Mouse (Mus musculus) kidney, adult 2 months (tissue): ENCODE data around the gene Calcr. TPM values are rescaled to one million over a fixed set of nuclear protein-coding genes. Genes with fewer than 3 reads are reported as not detected.
A peak's percentile ranks its signal among the peaks of the same experiment; 100 is the strongest.

ENCODE experiments used
- DNase-seq: peaks from one replicate; pipeline ENCODE4 v3.0.0; 2021
- H3K27ac ChIP-seq: fragments of 200-500 bp; 2 replicates; pipeline ENCODE4 v1.5.1; 2012; ENCODE audit warnings: low read depth, low read length, control low read depth, inconsistent platforms; ENCODE audit not compliant: insufficient read depth
- H3K27me3 ChIP-seq: fragments of 200-500 bp; replicated peaks from 2 replicates; pipeline ENCODE4 v1.6.1; 2012; ENCODE audit warnings: mild to moderate bottlenecking, moderate library complexity, low read length, inconsistent platforms; ENCODE audit not compliant: control insufficient read depth, insufficient read depth
- H3K36me3 ChIP-seq: fragments of 200-500 bp; 2 replicates; pipeline ENCODE4 v1.6.1; 2012; ENCODE audit warnings: mild to moderate bottlenecking, moderate library complexity, low read length, inconsistent platforms; ENCODE audit not compliant: control insufficient read depth, insufficient read depth
- H3K4me1 ChIP-seq: fragments of 200-500 bp; 2 replicates; pipeline ENCODE4 v1.6.1; 2011; ENCODE audit warnings: low read length; ENCODE audit not compliant: control insufficient read depth, insufficient read depth
- H3K4me3 ChIP-seq: fragments of 200-500 bp; 2 replicates; pipeline ENCODE4 v1.5.1; 2011; ENCODE audit warnings: mild to moderate bottlenecking, low read depth, low read length, control low read depth; ENCODE audit not compliant: insufficient read depth
- CTCF ChIP-seq: fragments of 200-500 bp; conservative IDR thresholded peaks from 2 replicates; pipeline ENCODE4 v1.5.1; 2011; ENCODE audit warnings: low read depth, mild to moderate bottlenecking, control low read depth, low read length, moderate library complexity, mixed read lengths; ENCODE audit not compliant: insufficient read depth, insufficient read length
- POLR2A ChIP-seq: fragments of 200-500 bp; IDR thresholded peaks from one replicate; pipeline ENCODE4 v1.6.1; 2011; ENCODE audit warnings: low read depth, low read length, control low read depth
- WGBS: fragments of 180-500 bp; shearing (Covaris S2); methylation state at CpG from one replicate; pipeline ENCODE4 v1.1.7; 2018; 5-methylcytosine and 5-hydroxymethylcytosine counted together
- polyA plus RNA-seq: library from polyadenylated mRNA; depleted of rRNA; stranded (reverse); fragments of >200 nt; gene quantifications from 2 replicates; pipeline ENCODE4 v1.2.3, GENCODE M21; 2012; rRNA removed

The Calcr gene
- 0.46 and 0.52 TPM in 2 replicates for polyA plus RNA-seq

DNA sequence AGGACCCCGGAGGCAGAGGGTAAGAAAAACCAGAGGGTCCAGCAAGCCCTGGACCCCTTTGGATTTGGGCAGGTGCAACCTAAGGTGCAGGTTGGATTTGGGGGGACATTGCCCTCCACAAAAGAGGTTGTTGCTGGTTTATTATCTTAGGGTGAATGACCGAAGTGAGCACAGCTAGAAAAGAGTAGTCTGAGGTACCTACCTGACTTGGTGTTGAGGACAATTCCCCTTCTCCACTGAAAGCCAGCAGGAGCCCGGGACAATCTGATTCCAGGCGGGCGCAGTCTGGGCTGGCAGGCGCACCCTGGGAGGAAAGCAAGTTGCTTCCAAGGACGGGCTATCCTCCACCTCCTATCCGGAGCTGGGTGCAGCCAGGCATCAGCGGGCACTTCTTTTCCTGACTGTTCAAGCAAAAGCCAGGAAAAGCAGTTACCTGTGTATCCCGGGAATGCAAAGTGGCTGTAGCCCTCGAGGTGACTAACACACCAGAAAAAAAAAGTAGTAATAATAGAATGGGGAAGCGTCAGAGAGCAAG is at the start of gene Calcr:
Gene Calcr, minus strand, starts transcription at position 485 of the 535 bp plus-strand sequence.
- DNase-seq: peak; percentile 4
- TF ChIP-seq CTCF (no peak), POLR2A (no peak)
- Histone ChIP-seq H3K27ac (no peak within 1 kb of the TSS), H3K4me1 (no peaks in the 10 kb centered on the region), H3K27me3 (no peaks in the 10 kb centered on the region), H3K36me3 (no peaks in the 10 kb centered on the region), H3K4me3 (peak within 1 kb of the TSS; percentile 14; the same call in 1 of the 2 replicates)
- WGBS: 8% methylated on average over 12 of the region's 12 CpGs

DNA sequence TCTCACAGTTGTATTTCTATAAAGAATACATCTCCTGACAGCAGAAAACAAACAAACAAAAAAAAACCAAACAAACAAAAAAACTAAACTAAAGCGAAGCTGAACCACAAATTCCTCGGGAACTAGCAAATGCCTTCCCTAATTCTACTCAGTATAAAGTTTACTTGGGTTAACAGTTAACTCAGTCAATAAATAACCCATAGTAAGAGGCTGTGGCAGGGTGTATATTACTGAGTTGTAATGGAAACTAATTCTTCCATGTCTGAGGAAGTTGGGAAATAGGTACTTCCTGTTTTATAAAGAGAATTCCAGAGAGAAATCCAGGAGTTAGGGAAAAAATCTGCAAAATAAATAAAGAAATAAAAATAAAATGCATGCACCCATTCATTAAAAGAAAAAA is 3.0 kb upstream of the Calcr start:
- Histone ChIP-seq H3K4me1 (no peaks in the 10 kb centered on the region), H3K27ac (no peak overlapping the region), H3K4me3 (no peak overlapping the region), H3K27me3 (no peaks in the 10 kb centered on the region), H3K36me3 (no peaks in the 10 kb centered on the region)
- 27% methylated on average over 2 of the region's 2 CpGs for WGBS
- DNase-seq: peak; percentile 39
- TF ChIP-seq POLR2A (no peak), CTCF (no peak)

DNA sequence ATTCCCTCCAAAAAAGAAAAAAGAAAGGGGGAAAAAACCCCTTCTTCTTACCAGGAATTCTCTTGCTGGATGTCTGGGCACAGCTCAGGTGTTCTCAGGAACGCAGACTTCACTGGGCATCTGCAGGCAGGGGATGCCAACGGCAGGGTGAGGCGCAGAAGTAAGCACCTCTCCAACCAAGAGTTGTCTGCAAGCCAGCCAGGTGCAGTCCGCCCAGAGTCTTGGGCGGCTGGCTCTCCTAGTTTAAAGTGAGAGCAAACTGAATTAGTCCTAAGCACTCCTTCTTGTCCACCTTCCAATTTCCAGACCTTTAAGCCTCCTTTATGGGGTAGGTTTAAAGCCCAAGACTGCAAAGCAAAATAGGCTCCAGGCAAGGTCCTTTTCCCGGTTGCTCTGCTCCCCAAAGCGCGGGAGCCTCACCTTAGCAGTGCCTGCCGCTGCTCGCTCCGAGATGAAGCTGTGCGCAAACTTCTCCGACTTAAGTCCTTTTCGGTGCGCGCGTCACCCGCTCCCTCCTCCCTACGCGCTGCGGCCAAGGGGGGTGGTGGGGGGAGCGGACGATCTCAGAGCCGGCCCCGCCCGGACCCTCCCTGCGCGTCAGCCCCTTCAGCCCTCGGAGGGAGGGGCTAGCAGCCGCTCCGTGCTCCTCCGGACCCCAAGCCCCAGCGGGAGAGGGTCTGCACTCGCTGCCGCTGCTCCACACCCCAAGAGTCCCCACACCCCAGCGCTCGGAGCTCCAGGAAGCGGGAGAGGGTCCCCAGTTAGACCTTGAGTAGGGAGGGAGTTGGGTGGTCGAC is 1.1 kb downstream of the Calcr start:
- TF ChIP-seq POLR2A (no peak), CTCF (no peak)
- Histone ChIP-seq H3K4me3 (peak overlapping the region; percentile 14; the same call in 1 of the 2 replicates), H3K36me3 (no peaks in the 10 kb centered on the region), H3K27me3 (no peaks in the 10 kb centered on the region), H3K27ac (no peak overlapping the region), H3K4me1 (no peaks in the 10 kb centered on the region)
- WGBS: under 1% methylated on average over 39 of the region's 39 CpGs
- peak; percentile 10 for DNase-seq

DNA sequence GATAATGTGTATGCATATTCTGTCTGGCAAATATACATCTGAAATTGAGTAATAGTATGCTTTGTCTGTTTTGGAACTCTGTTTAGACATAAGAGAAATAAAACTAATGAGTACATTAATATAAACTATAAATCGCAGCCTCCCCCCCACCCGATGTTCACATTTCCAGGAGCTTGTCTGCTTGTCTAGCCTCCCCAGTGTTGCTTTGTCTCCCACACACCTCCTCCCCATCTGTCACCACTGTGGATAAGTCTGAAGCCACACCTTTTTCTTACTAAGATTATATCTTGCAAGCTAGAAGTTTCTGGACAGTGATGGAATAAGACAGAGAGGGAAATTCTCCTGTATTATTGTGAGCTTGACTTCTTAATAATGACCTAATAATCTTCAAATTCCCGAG is 12.9 kb downstream of the Calcr start:
- no peak for DNase-seq
- 60% methylated on average over 3 of the region's 3 CpGs for WGBS
- no peak for TF ChIP-seq POLR2A
- TF ChIP-seq CTCF: no peak

GRCm38 (mm10) chr6:3749624-3750023 is 14.9 kb downstream of the Calcr start:
- TF ChIP-seq CTCF (no peak), POLR2A (no peak)
- H3K27me3 ChIP-seq: no peaks in the 10 kb centered on the region
- H3K36me3 ChIP-seq: no peaks in the 10 kb centered on the region
- no peak overlapping the region for H3K4me3 ChIP-seq
- H3K4me1 ChIP-seq: no peaks in the 10 kb centered on the region
- 78% methylated on average over 5 of the region's 5 CpGs for WGBS
- H3K27ac ChIP-seq: no peak overlapping the region
- DNase-seq: no peak

More for the DNA sequence above, 12.9 kb downstream of the Calcr start:
- no peak overlapping the region for H3K4me3 ChIP-seq
- H3K27me3 ChIP-seq: no peaks in the 10 kb centered on the region
- no peaks in the 10 kb centered on the region for H3K4me1 ChIP-seq
- no peak overlapping the region for H3K27ac ChIP-seq
- H3K36me3 ChIP-seq: no peaks in the 10 kb centered on the region

GRCm38 (mm10) chr6:3745546-3745945 is 19.0 kb downstream of the Calcr start:
- no peaks in the 10 kb centered on the region for H3K27me3 ChIP-seq
- no peak overlapping the region for H3K27ac ChIP-seq
- H3K4me1 ChIP-seq: no peaks in the 10 kb centered on the region
- peak; percentile 5 for DNase-seq
- 35% methylated on average over 2 of the region's 2 CpGs for WGBS
- TF ChIP-seq CTCF: no peak; the same call in 1 of the 2 replicates
- no peak for TF ChIP-seq POLR2A
- H3K36me3 ChIP-seq: no peaks in the 10 kb centered on the region
- H3K4me3 ChIP-seq: no peak overlapping the region

GRCm38 (mm10) chr6:3741996-3742713 is 22.4 kb downstream of the Calcr start:
- H3K27ac ChIP-seq: no peak overlapping the region
- no peak overlapping the region for H3K4me3 ChIP-seq
- 72% methylated on average over 7 of the region's 7 CpGs for WGBS
- no peaks in the 10 kb centered on the region for H3K36me3 ChIP-seq
- TF ChIP-seq POLR2A (no peak), CTCF (no peak)
- H3K4me1 ChIP-seq: no peaks in the 10 kb centered on the region
- no peaks in the 10 kb centered on the region for H3K27me3 ChIP-seq
- DNase-seq: no peak
